Comparison of ENCODE assay signal across 20 mouse cellular contexts in genomic region chr14:28181070-28181825, GRCm38 (mm10).
DNase-seq lines count a peak whose midpoint lies in the region; ATAC-seq and TF ChIP-seq lines count a peak whose summit lies in the region.
"Had no signal": no experiment of that assay in that cellular context is flagged by ENCODE, and none has a peak within 500 bp of the region (broad histone marks: within the 10 kb centered on the region; RNA-seq: fewer than 3 reads in every experiment).

No protein-coding gene starts in this region.

- no peaks in the 10 kb centered on the region for H3K4me1 ChIP-seq in lung, embryonic 16.5 days (replicated peaks; ENCODE audit: control insufficient read depth, insufficient read depth, low read length)
- H3K4me1 ChIP-seq in heart, postnatal 0 days (ENCODE audit: control insufficient read depth, insufficient read depth), result no peaks in the 10 kb centered on the region
- H3K4me1 ChIP-seq: megakaryocyte, embryonic 14.5 days had no signal

- peak overlapping the region; percentile 1; the same call in 1 of the 2 replicates for H3K27ac ChIP-seq in lung, embryonic 16.5 days (ENCODE audit: low read length)
- 0 out of 2 replicates have a peak overlapping the region, but pooled peaks have one; percentile 30 for H3K27ac ChIP-seq in heart, postnatal 0 days (ENCODE audit: low read depth)
- H3K27ac ChIP-seq: embryonic facial prominence, embryonic 10.5 days; gastrocnemius, adult 2 months; stomach, postnatal 0 days had no signal

- no peak for TF ChIP-seq CTCF in heart, postnatal 0 days (IDR thresholded peaks at IDR 0.05; ENCODE audit: low read depth)

- DNase-seq in embryo, embryonic 10 days (ENCODE audit: low spot score), result peak; percentile 50
- DNase-seq in embryo, embryonic 11 days, result no peak
- no peak for DNase-seq in lung, postnatal 14 days
- peak; percentile 48 for DNase-seq in R1 (ENCODE audit: low read depth, low spot score)
- DNase-seq in heart, postnatal 0 days (ENCODE audit: low spot score), result no peak
- no peak for DNase-seq in kidney, postnatal 10 days
- no peak for DNase-seq in urinary bladder, postnatal 36 days (ENCODE audit: low spot score in 2 of 2)
- DNase-seq: adrenal gland, postnatal 36 days; cerebellum, adult 11-12 months; cerebellum, postnatal 14 days; gastrocnemius, adult 2 months; kidney, adult 2 months; kidney, postnatal 14 days; left cerebral cortex, postnatal 4 days; liver; right cerebral cortex, postnatal 4 days had no signal

- H3K36me3 ChIP-seq in lung, embryonic 16.5 days (ENCODE audit: control insufficient read depth, insufficient read depth, low read length), result no peaks in the 10 kb centered on the region
- H3K36me3 ChIP-seq in heart, postnatal 0 days (replicated peaks; ENCODE audit: control insufficient read depth, insufficient read depth, low read length), result no peaks in the 10 kb centered on the region
- H3K36me3 ChIP-seq: embryonic facial prominence, embryonic 10.5 days had no signal

- no peak overlapping the region for H3K4me2 ChIP-seq in lung, embryonic 16.5 days (ENCODE audit: low read depth, low read length)
- H3K4me2 ChIP-seq in heart, postnatal 0 days (ENCODE audit: low read depth, low read length), result no peak overlapping the region

- no peak for ATAC-seq in lung, embryonic 16.5 days (ENCODE audit: low read depth)
- ATAC-seq in heart, postnatal 0 days (ENCODE audit: insufficient read depth, low read depth), result no peak

- H3K9me3 ChIP-seq in lung, embryonic 16.5 days (ENCODE audit: control insufficient read depth, low read length), result no peaks in the 10 kb centered on the region
- no peaks in the 10 kb centered on the region for H3K9me3 ChIP-seq in heart, postnatal 0 days (replicated peaks; ENCODE audit: control insufficient read depth, low read length)
- H3K9me3 ChIP-seq: embryonic facial prominence, embryonic 10.5 days had no signal

- WGBS in lung, embryonic 16.5 days, result 37% methylated on average over 4 of the region's 4 CpGs
- WGBS in heart, postnatal 0 days, result 14% methylated on average over 4 of the region's 4 CpGs

- no peak overlapping the region for H3K4me3 ChIP-seq in lung, embryonic 16.5 days (ENCODE audit: low read length)
- H3K4me3 ChIP-seq in heart, postnatal 0 days (ENCODE audit: low read depth, low read length), result no peak overlapping the region
- H3K4me3 ChIP-seq: embryonic facial prominence, embryonic 10.5 days; gastrocnemius, adult 2 months; megakaryocyte, embryonic 14.5 days had no signal

- H3K27me3 ChIP-seq in lung, embryonic 16.5 days (ENCODE audit: control insufficient read depth, insufficient read depth, low read depth, low read length), result no peaks in the 10 kb centered on the region
- no peaks in the 10 kb centered on the region for H3K27me3 ChIP-seq in heart, postnatal 0 days (ENCODE audit: control insufficient read depth, insufficient read depth, low read length)
- H3K27me3 ChIP-seq: megakaryocyte, embryonic 14.5 days had no signal

- 0 out of 2 replicates have a peak, but pooled peaks have one; percentile 22 for TF ChIP-seq EP300 in heart, postnatal 0 days (IDR thresholded peaks at IDR 0.05; ENCODE audit: low read depth)

- no peak overlapping the region for H3K9ac ChIP-seq in lung, embryonic 16.5 days (ENCODE audit: low read length)
- no peak overlapping the region for H3K9ac ChIP-seq in heart, postnatal 0 days (replicated peaks; ENCODE audit: low read depth, low read length)

Comparison
In these comparisons a context has a peak if more than half of its experiments do, and no peak if none do; other contexts are left out.
1. DNase-seq: peak in embryo, embryonic 10 days (single experiment) and R1 (single experiment); none in embryo, embryonic 11 days (single experiment), lung, postnatal 14 days (single experiment), heart, postnatal 0 days (single experiment), kidney, postnatal 10 days (single experiment) and urinary bladder, postnatal 36 days (0 of 2).